Mouse (Mus musculus): ENCODE data around the gene Gm2075. TPM values are rescaled to one million over a fixed set of nuclear protein-coding genes. Genes with fewer than 3 reads are reported as not detected.

Gene Gm2075
- polyA plus RNA-seq (2014; fragmentation: Illumina TruSeq; extraction: RNeasy Lipid Tissue Mini Kit (QIAGEN cat#74804); ENCODE audit: low read depth, low replicate concordance) = not detected

GRCm38 (mm10) chr12:88011548-88011947 lies at the start of gene Gm2075:
Gene Gm2075, plus strand, starts transcription at chr12:88011848.

DNA sequence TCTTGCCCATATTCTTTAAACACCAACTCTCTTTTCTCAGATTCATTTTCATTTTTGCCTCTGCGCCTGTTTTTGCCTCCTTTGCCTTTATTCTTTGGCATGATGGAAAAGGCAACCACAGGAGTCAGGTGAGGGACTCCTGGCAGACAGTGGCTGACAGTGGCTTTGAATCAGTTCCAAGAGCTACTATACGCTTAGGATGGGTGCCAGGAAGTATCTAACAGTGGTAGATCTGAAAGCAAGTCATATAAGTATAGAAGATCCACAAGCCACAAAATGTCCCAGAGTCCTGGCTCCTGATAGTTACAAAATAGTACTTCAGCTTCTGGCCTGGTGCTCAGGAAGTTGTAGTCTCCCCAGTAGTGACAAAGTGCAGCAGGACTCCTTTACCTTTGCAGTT lies 7.0 kb downstream of the Gm2075 start, which contains the start of gene Gm6803:
Gene Gm6803 (minus strand): TSS at position 101 of the 400 bp plus-strand sequence.

GRCm38 (mm10) chr12:88026704-88027103 lies 15.1 kb downstream of the Gm2075 start, which contains the start of gene Gm2056:
Gene Gm2056, plus strand, starts transcription at chr12:88027004.

Other genes with a start within 250 kb of the Gm2075 start
- gene Gm21319, start 236.1 kb upstream of the Gm2075 start, polyA plus RNA-seq (2014; fragmentation: Illumina TruSeq; extraction: RNeasy Lipid Tissue Mini Kit (QIAGEN cat#74804); ENCODE audit: low read depth, low replicate concordance) = not detected
- gene Gm21936, start 216.3 kb upstream of the Gm2075 start, polyA plus RNA-seq (2014; fragmentation: Illumina TruSeq; extraction: RNeasy Lipid Tissue Mini Kit (QIAGEN cat#74804); ENCODE audit: low read depth, low replicate concordance) = not detected
- not detected for gene BB287469, start 195.3 kb upstream of the Gm2075 start, polyA plus RNA-seq (2014; fragmentation: Illumina TruSeq; extraction: RNeasy Lipid Tissue Mini Kit (QIAGEN cat#74804); ENCODE audit: low read depth, low replicate concordance)
- not detected for gene Gm2001, start 169.5 kb upstream of the Gm2075 start, polyA plus RNA-seq (2014; fragmentation: Illumina TruSeq; extraction: RNeasy Lipid Tissue Mini Kit (QIAGEN cat#74804); ENCODE audit: low read depth, low replicate concordance)
- not detected for gene Gm2016, start 137.8 kb upstream of the Gm2075 start, polyA plus RNA-seq (2014; fragmentation: Illumina TruSeq; extraction: RNeasy Lipid Tissue Mini Kit (QIAGEN cat#74804); ENCODE audit: low read depth, low replicate concordance)
- gene Gm2022, start 116.5 kb upstream of the Gm2075 start, polyA plus RNA-seq (2014; fragmentation: Illumina TruSeq; extraction: RNeasy Lipid Tissue Mini Kit (QIAGEN cat#74804); ENCODE audit: low read depth, low replicate concordance) = not detected
- gene Gm2035, start 92.0 kb upstream of the Gm2075 start, polyA plus RNA-seq (2014; fragmentation: Illumina TruSeq; extraction: RNeasy Lipid Tissue Mini Kit (QIAGEN cat#74804); ENCODE audit: low read depth, low replicate concordance) = not detected
- gene Gm2042, start 57.8 kb upstream of the Gm2075 start, polyA plus RNA-seq (2014; fragmentation: Illumina TruSeq; extraction: RNeasy Lipid Tissue Mini Kit (QIAGEN cat#74804); ENCODE audit: low read depth, low replicate concordance) = not detected
- gene Gm6803, start 6.9 kb downstream of the Gm2075 start, polyA plus RNA-seq (2014; fragmentation: Illumina TruSeq; extraction: RNeasy Lipid Tissue Mini Kit (QIAGEN cat#74804); ENCODE audit: low read depth, low replicate concordance) = not detected
- not detected for gene Gm2056, start 15.2 kb downstream of the Gm2075 start, polyA plus RNA-seq (2014; fragmentation: Illumina TruSeq; extraction: RNeasy Lipid Tissue Mini Kit (QIAGEN cat#74804); ENCODE audit: low read depth, low replicate concordance)
- gene Gm16368, start 71.8 kb downstream of the Gm2075 start, polyA plus RNA-seq (2014; fragmentation: Illumina TruSeq; extraction: RNeasy Lipid Tissue Mini Kit (QIAGEN cat#74804); ENCODE audit: low read depth, low replicate concordance) = not detected
- not detected for gene Gm10436, start 170.3 kb downstream of the Gm2075 start, polyA plus RNA-seq (2014; fragmentation: Illumina TruSeq; extraction: RNeasy Lipid Tissue Mini Kit (QIAGEN cat#74804); ENCODE audit: low read depth, low replicate concordance)
- gene Gm8332, start 238.3 kb downstream of the Gm2075 start, polyA plus RNA-seq (2014; fragmentation: Illumina TruSeq; extraction: RNeasy Lipid Tissue Mini Kit (QIAGEN cat#74804); ENCODE audit: low read depth, low replicate concordance) = not detected